Mouse (Mus musculus): ENCODE measurements around the gene Odf3b. TPM values are rescaled to one million over a fixed set of nuclear protein-coding genes. Genes with fewer than 3 reads are reported as not detected.

Gene Odf3b
- total and polyA plus RNA-seq, 2 experiments from 2014 or later = 8.6 to 10.7 TPM

- Histone ChIP-seq H3K4me2 (ENCODE audit: low read depth, low read length, poor library complexity, severe bottlenecking) (peak overlapping the region; percentile 84), H3K9me3 (ENCODE audit: low read length) (no peaks in the 10 kb centered on the region), H3K4me1 (ENCODE audit: insufficient read depth, low read length) (peaks cover 16% of the 10 kb centered on the region), H3K27ac (ENCODE audit: low read depth, low read length) (peak overlapping the region; percentile 88), H3K4me3 (ENCODE audit: low read depth, low read length) (peak overlapping the region; percentile 72), H3K27me3 (ENCODE audit: insufficient read depth, low read length) (peaks cover 28% of the 10 kb centered on the region), H3K9ac (replicated peaks; ENCODE audit: low read length, poor library complexity, severe bottlenecking) (peak overlapping the region; percentile 78), H3K36me3 (ENCODE audit: insufficient read depth, low read length) (peaks cover 28% of the 10 kb centered on the region)
- no peak for DNase-seq (ENCODE audit: low spot score)
- no peak for TF ChIP-seq CTCF (IDR thresholded peaks at IDR 0.05)
- 47% methylated on average over 9 of the region's 9 CpGs for WGBS
- no peak for ATAC-seq (ENCODE audit: low FRiP score)
Observed at GRCm38 (mm10) chr15:89374340-89374739, 4.7 kb downstream of the Odf3b start.

DNA sequence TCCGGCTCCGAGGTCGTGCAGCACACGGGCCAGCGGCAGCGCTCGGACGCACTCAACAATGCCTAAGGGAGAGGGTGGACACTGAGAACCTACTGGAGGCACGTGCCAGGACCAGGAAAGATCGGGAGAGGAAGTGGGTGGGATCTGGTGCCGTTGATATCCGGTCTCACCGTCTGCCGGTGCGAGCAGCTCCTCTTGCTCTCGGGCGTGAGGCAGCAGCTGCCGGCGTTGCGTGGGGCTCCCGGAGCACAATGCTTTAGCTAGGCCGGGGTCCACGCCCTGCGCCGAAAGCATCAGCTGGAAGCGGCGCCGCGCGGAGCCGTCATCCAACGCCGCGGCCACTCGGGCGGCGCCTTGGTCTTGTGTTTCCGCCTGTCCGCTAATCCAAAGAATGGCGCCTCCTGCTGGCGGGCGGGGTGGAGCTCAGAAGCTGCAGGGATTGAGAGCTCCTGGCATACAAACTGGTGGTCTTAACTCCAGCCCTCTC lies 5.3 kb downstream of the Odf3b start, which contains the start of gene Sco2:
TSS of gene Sco2 (minus strand) at position 85 of the 487 bp plus-strand sequence.
- Histone ChIP-seq H3K27ac (ENCODE audit: low read depth, low read length) (peak within 1 kb of the TSS; percentile 88), H3K36me3 (ENCODE audit: insufficient read depth, low read length) (peaks cover 31% of the 10 kb centered on the region), H3K27me3 (ENCODE audit: insufficient read depth, low read length) (peaks cover 26% of the 10 kb centered on the region), H3K4me3 (ENCODE audit: low read depth, low read length) (peak within 1 kb of the TSS; percentile 72), H3K9ac (replicated peaks; ENCODE audit: low read length, poor library complexity, severe bottlenecking) (peak within 1 kb of the TSS; percentile 78), H3K9me3 (ENCODE audit: low read length) (no peaks in the 10 kb centered on the region), H3K4me2 (ENCODE audit: low read depth, low read length, poor library complexity, severe bottlenecking) (peak within 1 kb of the TSS; percentile 84), H3K4me1 (ENCODE audit: insufficient read depth, low read length) (peaks cover 11% of the 10 kb centered on the region)
- WGBS = under 1% methylated on average over 42 of the region's 42 CpGs
- ATAC-seq (ENCODE audit: low FRiP score) (peak; percentile 83), DNase-seq (ENCODE audit: low spot score) (peak; percentile 93)
- TF ChIP-seq CTCF (IDR thresholded peaks at IDR 0.05) = peak; percentile 85

DNA sequence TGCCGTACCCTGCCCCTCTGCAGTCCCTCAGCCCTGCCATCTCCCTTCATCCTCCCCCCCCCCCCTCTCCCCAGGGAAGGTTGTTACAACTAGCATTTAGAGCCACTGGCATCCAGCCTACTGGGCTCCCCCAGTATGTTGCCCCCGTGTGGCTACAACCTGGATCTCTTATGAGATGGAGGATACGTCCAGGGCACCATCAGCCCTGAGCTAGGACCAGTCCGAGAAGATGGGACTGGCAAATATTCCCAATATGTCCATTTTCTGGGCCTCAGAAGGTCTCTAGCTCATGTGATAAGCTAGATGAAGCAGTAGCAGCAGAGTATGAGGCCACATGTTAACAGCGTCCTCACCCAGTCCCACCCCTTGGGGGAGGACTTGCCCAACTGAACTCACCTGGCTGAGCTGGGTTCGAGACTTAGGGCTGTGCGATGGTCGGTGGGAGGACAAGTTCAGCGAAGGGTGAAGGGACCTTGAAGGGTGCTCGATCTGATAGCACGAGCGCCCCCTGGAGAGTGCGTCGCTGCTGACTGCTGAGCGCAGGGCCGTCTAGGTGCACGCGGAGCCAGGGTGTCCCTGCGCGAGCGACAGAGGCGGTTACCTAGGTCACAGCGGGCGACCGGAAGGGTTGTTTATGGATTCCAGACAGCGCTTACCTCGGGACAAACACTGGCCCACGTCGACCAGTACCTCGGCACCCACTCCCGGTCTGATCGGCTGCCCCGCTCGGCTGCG lies 5.9 kb downstream of the Odf3b start:
- H3K4me3 ChIP-seq (ENCODE audit: low read depth, low read length) = peak overlapping the region; percentile 72
- peak overlapping the region; percentile 88 for H3K27ac ChIP-seq (ENCODE audit: low read depth, low read length)
- peak overlapping the region; percentile 78 for H3K9ac ChIP-seq (replicated peaks; ENCODE audit: low read length, poor library complexity, severe bottlenecking)
- peaks cover 6% of the 10 kb centered on the region; the same call in 1 of the 2 replicates for H3K4me1 ChIP-seq (ENCODE audit: insufficient read depth, low read length)
- H3K36me3 ChIP-seq (ENCODE audit: insufficient read depth, low read length) = peaks cover 38% of the 10 kb centered on the region
- ATAC-seq (ENCODE audit: low FRiP score) = peak; percentile 80
- WGBS = 2% methylated on average over 35 of the region's 35 CpGs
- peak; percentile 77 for DNase-seq (ENCODE audit: low spot score)
- peak overlapping the region; percentile 84 for H3K4me2 ChIP-seq (ENCODE audit: low read depth, low read length, poor library complexity, severe bottlenecking)
- peak; percentile 68 for TF ChIP-seq CTCF (IDR thresholded peaks at IDR 0.05)
- peaks cover 19% of the 10 kb centered on the region for H3K27me3 ChIP-seq (ENCODE audit: insufficient read depth, low read length)
- no peaks in the 10 kb centered on the region for H3K9me3 ChIP-seq (ENCODE audit: low read length)

DNA sequence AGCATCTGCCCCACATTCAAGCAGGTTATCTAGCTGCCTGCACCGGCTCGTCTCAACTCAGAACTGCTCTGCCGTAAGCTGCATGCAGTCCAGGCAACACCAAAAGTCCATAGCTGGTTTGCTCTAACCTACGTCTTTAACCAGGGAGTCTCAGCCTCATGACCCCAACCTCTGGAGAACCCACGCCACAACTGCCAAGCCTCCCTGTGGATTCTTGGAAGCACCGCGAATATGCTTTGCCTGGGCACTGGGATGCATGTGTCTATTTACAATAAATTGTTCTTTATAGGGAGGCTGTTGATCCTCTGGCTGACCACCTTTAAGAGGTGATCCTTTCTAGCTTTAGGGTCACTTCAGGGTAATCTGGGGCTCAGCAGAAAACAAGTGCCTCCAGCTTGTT lies 6.5 kb downstream of the Odf3b start:
- peaks cover 44% of the 10 kb centered on the region for H3K36me3 ChIP-seq (ENCODE audit: insufficient read depth, low read length)
- WGBS = 82% methylated on average over 7 of the region's 7 CpGs

DNA sequence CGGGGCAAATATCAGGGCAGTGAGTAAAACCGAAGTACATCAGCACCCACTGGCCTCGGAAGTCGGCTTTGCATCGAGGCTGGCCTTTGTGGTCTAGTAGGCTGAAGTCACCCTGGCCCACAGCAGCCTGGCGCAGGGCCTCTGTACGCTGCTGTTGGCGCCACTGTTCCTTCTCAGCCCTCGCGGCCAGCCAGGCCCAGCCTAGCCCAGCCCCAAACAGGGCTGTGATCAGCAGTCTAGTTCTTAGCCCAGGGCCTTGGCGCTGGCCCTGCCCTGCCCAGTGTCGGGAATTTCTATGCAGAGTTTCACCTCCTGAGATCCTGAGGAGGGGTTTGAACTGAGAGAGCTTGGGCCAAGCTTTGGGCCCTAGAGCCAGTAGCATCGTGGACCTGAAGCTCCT lies 7.0 kb downstream of the Odf3b start:
- Histone ChIP-seq H3K4me2 (ENCODE audit: low read depth, low read length, poor library complexity, severe bottlenecking) (no peak overlapping the region), H3K9ac (replicated peaks; ENCODE audit: low read length, poor library complexity, severe bottlenecking) (no peak overlapping the region), H3K9me3 (ENCODE audit: low read length) (no peaks in the 10 kb centered on the region), H3K27me3 (ENCODE audit: insufficient read depth, low read length) (peaks cover 8% of the 10 kb centered on the region), H3K36me3 (ENCODE audit: insufficient read depth, low read length) (peaks cover 49% of the 10 kb centered on the region), H3K4me3 (ENCODE audit: low read depth, low read length) (no peak overlapping the region), H3K27ac (ENCODE audit: low read depth, low read length) (no peak overlapping the region), H3K4me1 (ENCODE audit: insufficient read depth, low read length) (peaks cover 6% of the 10 kb centered on the region; the same call in 1 of the 2 replicates)
- DNase-seq (ENCODE audit: low spot score) = no peak
- 90% methylated on average over 13 of the region's 13 CpGs for WGBS
- no peak for TF ChIP-seq CTCF (IDR thresholded peaks at IDR 0.05)
- no peak for ATAC-seq (ENCODE audit: low FRiP score)

More for the DNA sequence above, 6.5 kb downstream of the Odf3b start:
- Histone ChIP-seq H3K27ac (ENCODE audit: low read depth, low read length) (peak overlapping the region; percentile 88), H3K4me3 (ENCODE audit: low read depth, low read length) (peak overlapping the region; percentile 72; the same call in 1 of the 2 replicates), H3K4me2 (ENCODE audit: low read depth, low read length, poor library complexity, severe bottlenecking) (peak overlapping the region; percentile 84), H3K27me3 (ENCODE audit: insufficient read depth, low read length) (peaks cover 13% of the 10 kb centered on the region), H3K4me1 (ENCODE audit: insufficient read depth, low read length) (peaks cover 6% of the 10 kb centered on the region; the same call in 1 of the 2 replicates), H3K9ac (replicated peaks; ENCODE audit: low read length, poor library complexity, severe bottlenecking) (peak overlapping the region; percentile 78), H3K9me3 (ENCODE audit: low read length) (no peaks in the 10 kb centered on the region)
- ATAC-seq (ENCODE audit: low FRiP score) (no peak), DNase-seq (ENCODE audit: low spot score) (no peak)
- TF ChIP-seq CTCF (IDR thresholded peaks at IDR 0.05) = no peak

- Histone ChIP-seq H3K27ac (ENCODE audit: low read depth, low read length) (no peak overlapping the region), H3K27me3 (ENCODE audit: insufficient read depth, low read length) (no peaks in the 10 kb centered on the region), H3K36me3 (ENCODE audit: insufficient read depth, low read length) (peaks cover 85% of the 10 kb centered on the region), H3K4me2 (ENCODE audit: low read depth, low read length, poor library complexity, severe bottlenecking) (no peak overlapping the region), H3K9ac (replicated peaks; ENCODE audit: low read length, poor library complexity, severe bottlenecking) (no peak overlapping the region), H3K4me1 (ENCODE audit: insufficient read depth, low read length) (no peaks in the 10 kb centered on the region), H3K9me3 (ENCODE audit: low read length) (no peaks in the 10 kb centered on the region), H3K4me3 (ENCODE audit: low read depth, low read length) (no peak overlapping the region)
- DNase-seq (ENCODE audit: low spot score) (no peak), ATAC-seq (ENCODE audit: low FRiP score) (0 out of 2 replicates have a peak, but pooled peaks have one; percentile 16)
- 94% methylated on average over 4 of the region's 4 CpGs for WGBS
- no peak for TF ChIP-seq CTCF (IDR thresholded peaks at IDR 0.05)
Observed at GRCm38 (mm10) chr15:89365141-89365551, 13.9 kb downstream of the Odf3b start.
